Mouse (Mus musculus) ES-E14 (cell line): ENCODE measurements around the gene Cnih2. TPM values are rescaled to one million over a fixed set of nuclear protein-coding genes. Genes with fewer than 3 reads are reported as not detected.

Experiments used
- DNase-seq: peaks from one replicate; pipeline ENCODE4 v3.0.0-alpha.2; 2013; ENCODE audit warnings: low read depth, low spot score
- H3K27ac ChIP-seq: 2 replicates; pipeline ENCODE4 v1.5.1; 2012; ENCODE audit warnings: low read depth, mild to moderate bottlenecking, low read length, moderate library complexity, mixed read lengths; ENCODE audit not compliant: poor library complexity, insufficient read depth, severe bottlenecking
- H3K36me3 ChIP-seq: 2 replicates; pipeline ENCODE4 v1.6.1; 2012; ENCODE audit warnings: mild to moderate bottlenecking, low read length, moderate library complexity, mixed read lengths; ENCODE audit not compliant: control insufficient read depth, poor library complexity, insufficient read depth, severe bottlenecking
- H3K4me1 ChIP-seq, 2 experiments: fragments of 150-350 bp in 1 of 2; sonication (generic) in 1 of 2; 2 replicates each; pipeline ENCODE4 v1.6.1; 2012; ENCODE audit warnings: low read length in 2 of 2, mild to moderate bottlenecking in 1 of 2, mixed read lengths in 1 of 2; ENCODE audit not compliant: control insufficient read depth in 2 of 2, insufficient read depth in 2 of 2, poor library complexity in 1 of 2
- H3K4me3 ChIP-seq, 2 experiments: fragments of 150-350 bp in 1 of 2; sonication (generic) in 1 of 2; 2 replicates each; pipeline ENCODE4 v1.5.1; 2012; ENCODE audit warnings: low read length in 2 of 2, low read depth in 1 of 2, mild to moderate bottlenecking in 1 of 2, mixed read lengths in 1 of 2; ENCODE audit not compliant: insufficient read depth in 1 of 2, poor library complexity in 1 of 2, severe bottlenecking in 1 of 2
- H3K9ac ChIP-seq: 2 replicates; pipeline ENCODE4 v1.6.1; 2012; ENCODE audit warnings: low read depth, mild to moderate bottlenecking, low read length, mixed read lengths; ENCODE audit not compliant: poor library complexity, insufficient read depth, severe bottlenecking
- H3K9me3 ChIP-seq: fragments of 150-350 bp; sonication (generic); 2 replicates; pipeline ENCODE4 v1.6.1; 2012; ENCODE audit warnings: low read depth, mild to moderate bottlenecking, low read length; ENCODE audit not compliant: control insufficient read depth, insufficient read depth
- CHD2 ChIP-seq: IDR thresholded peaks from 2 replicates; pipeline ENCODE4 v1.6.1; 2014; ENCODE audit warnings: mild to moderate bottlenecking, low read depth, low read length, inconsistent platforms
- HCFC1 ChIP-seq: IDR thresholded peaks from 2 replicates; pipeline ENCODE4 v1.6.1; 2012; ENCODE audit warnings: low read length, inconsistent platforms, borderline replicate concordance; ENCODE audit not compliant: insufficient read depth
- MAFK ChIP-seq: IDR thresholded peaks from 2 replicates; pipeline ENCODE4 v1.6.1; 2014; ENCODE audit warnings: mild to moderate bottlenecking, low read depth, low read length, inconsistent platforms; ENCODE audit not compliant: insufficient read depth
- ZC3H11A ChIP-seq: IDR thresholded peaks from 2 replicates; pipeline ENCODE4 v1.6.1; 2012; ENCODE audit warnings: low read depth, mild to moderate bottlenecking, inconsistent platforms, low read length, borderline replicate concordance
- ZNF384 ChIP-seq: IDR thresholded peaks from 2 replicates; pipeline ENCODE4 v1.6.1; 2012; ENCODE audit warnings: low read depth, low read length, inconsistent platforms
- in situ Hi-C, 2 experiments: fragments of 600-800 bp; cut with MboI; formaldehyde crosslinking; loops; one replicate each; pipeline ENCODE4 v1.15.1; 2025; ENCODE audit warnings: low sequenced_read_pairs in 2 of 2, inconsistent platforms in 1 of 2; ENCODE audit not compliant: unreplicated experiment in 2 of 2
- total RNA-seq: library from RNA; depleted of rRNA; stranded (reverse); fragments of 300-350 nt; gene quantifications from 2 replicates; pipeline ENCODE4 v1.2.3, GENCODE M21; 2012

Gene Cnih2
- total RNA-seq, 1 experiment = 2.5 TPM

DNA sequence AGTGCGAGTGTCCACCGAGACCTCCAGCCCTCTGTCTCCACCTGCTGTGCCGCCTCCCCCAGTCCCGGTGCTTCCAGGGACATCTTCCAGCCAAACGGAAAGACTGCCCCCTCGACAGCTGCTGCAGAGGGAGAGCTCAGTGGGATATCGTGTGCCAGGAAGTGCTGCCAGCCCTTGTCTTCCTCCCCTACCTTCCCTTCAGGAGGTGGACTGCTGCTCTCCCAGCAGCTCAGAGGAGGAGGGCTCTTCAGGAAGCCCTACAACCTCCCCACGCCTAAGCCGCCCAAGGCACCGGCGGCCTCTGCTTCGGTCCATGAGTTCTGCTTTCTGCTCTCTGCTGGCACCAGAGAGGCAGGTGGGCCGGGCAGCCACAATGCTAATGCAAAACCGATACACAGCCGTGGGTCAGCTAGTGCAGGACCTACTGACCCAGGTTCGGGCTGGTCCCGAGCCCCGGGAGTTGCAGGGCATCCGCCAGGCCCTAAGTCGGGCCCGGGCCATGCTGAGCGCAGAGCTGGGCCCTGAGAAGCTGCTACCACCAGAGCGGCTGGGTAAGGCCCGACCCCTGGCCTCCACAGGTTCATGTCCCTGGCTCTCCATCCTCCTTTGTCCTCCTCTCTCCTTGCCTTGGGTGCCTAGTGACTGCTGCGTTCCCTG lies 46.0 kb downstream of the Cnih2 start:
- Histone ChIP-seq H3K9me3 (no peaks in the 10 kb centered on the region), H3K27ac (no peak overlapping the region), H3K4me3 (peak overlapping the region; percentile 52 to 63), H3K4me1 (peaks cover 5 to 28% of the 10 kb centered on the region in 2 experiments; a peak in 3 of 4 replicates), H3K36me3 (peaks cover 15% of the 10 kb centered on the region; the same call in 1 of the 2 replicates), H3K9ac (peak overlapping the region; percentile 27; the same call in 1 of the 2 replicates)
- no peak for DNase-seq
- in situ Hi-C loops = no loop called here
- TF ChIP-seq ZNF384 (no peak), HCFC1 (no peak), ZC3H11A (no peak), CHD2 (no peak), MAFK (no peak)

DNA sequence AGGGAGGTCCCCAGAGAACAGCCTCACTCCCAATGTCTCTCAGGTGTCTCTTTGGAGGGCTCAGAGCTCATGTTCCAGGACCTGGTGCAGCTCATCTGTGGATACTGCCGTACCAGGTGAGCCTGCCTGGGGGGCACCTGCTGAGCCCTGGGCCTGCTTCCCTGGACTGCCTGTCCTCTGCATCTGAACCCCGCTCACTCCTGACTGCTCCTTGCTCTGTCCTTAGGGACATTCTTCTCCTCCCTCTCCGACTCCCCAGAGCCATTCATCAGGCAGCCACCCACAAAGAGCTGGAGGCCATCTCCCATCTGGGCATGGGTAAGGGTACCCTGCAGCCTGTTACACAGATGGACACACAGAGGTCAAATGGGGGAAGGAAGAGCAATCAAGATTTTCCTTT lies 46.8 kb downstream of the Cnih2 start:
- no peak overlapping the region for H3K27ac ChIP-seq
- peaks cover 5 to 28% of the 10 kb centered on the region in 2 experiments; a peak in 3 of 4 replicates for H3K4me1 ChIP-seq
- peak overlapping the region; percentile 50; the same call in 1 of the 2 replicates for H3K9ac ChIP-seq
- peaks cover 21% of the 10 kb centered on the region; the same call in 1 of the 2 replicates for H3K36me3 ChIP-seq
- TF ChIP-seq MAFK (no peak), CHD2 (no peak), ZC3H11A (no peak), ZNF384 (no peak), HCFC1 (no peak)
- H3K4me3 ChIP-seq = peak overlapping the region; percentile 3 to 58; a peak in 3 of 4 replicates
- no peak for DNase-seq
- in situ Hi-C loops = no loop called here
- H3K9me3 ChIP-seq = no peaks in the 10 kb centered on the region

DNA sequence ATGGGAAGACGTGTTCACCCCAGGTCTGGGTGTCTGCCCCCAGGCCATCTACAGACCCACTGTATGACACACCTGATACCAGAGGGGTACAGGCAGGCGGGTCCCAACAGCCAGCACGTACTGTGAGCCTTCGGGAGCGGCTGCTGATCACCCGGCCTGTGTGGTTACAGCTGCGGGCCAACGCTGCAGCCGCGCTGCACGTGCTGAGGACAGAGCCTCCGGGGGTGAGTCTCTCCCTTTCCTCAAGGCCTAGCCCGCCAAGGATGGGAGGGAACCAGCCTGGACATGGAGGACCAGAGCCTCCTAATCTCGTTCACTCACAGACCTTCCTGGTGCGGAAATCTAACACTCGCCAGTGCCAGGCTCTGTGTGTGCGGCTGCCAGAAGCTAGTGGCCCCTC lies 47.3 kb downstream of the Cnih2 start:
- Histone ChIP-seq H3K27ac (no peak overlapping the region), H3K9me3 (no peaks in the 10 kb centered on the region), H3K9ac (peak overlapping the region; percentile 50), H3K36me3 (peaks cover 22% of the 10 kb centered on the region; the same call in 1 of the 2 replicates), H3K4me1 (peaks cover 5 to 28% of the 10 kb centered on the region in 2 experiments; a peak in 3 of 4 replicates), H3K4me3 (peak overlapping the region; percentile 3 to 58)
- in situ Hi-C loops = no loop called here
- DNase-seq = no peak
- no peak for TF ChIP-seq ZNF384
- TF ChIP-seq CHD2 = no peak
- no peak for TF ChIP-seq HCFC1
- no peak for TF ChIP-seq MAFK
- TF ChIP-seq ZC3H11A = no peak

DNA sequence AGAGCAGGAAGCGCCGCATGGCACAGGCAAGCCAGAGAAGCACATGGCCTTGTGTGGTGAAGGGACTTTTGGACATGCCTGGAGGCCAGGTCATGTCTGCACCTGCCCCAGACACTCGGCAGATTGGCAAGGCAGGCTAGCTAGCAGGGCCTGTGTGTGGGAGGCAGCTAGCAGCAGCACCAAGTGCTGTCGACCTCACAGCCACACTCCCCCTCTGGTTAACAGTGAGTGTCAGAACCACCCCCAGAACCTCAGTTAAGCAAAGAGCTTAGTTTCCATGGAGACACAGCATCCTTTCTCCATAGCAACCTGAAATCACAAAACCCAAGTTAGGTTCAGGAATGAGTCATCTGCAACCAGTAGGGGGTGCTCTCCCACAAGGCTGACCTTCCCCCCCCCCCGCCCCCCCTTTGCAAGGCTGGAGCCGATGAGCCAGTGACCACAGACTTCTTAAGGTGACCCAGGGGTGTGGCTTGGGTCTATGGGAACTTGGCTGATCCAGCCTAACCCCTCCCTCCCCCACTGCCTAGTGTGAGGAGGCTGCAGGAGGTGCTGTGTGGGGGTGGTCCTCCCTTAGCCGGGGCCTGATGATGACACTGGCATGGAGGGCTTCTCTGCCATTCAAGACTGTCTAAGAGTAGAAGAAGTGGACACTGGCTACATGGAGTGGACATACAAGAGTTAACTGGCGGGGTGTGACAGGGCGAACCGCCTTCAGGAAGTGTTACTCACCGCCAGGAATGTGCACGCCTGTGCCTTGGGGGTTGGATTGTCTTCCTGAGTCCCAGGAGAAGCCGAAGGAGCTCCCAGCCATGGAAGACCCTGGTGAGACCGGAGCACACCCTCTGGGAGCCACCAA lies 48.0 kb downstream of the Cnih2 start, which contains the start of gene Rin1:
TSS of gene Rin1 (plus strand) at position 435 of the 859 bp plus-strand sequence.
- peaks cover 5 to 28% of the 10 kb centered on the region in 2 experiments; a peak in 3 of 4 replicates for H3K4me1 ChIP-seq
- H3K36me3 ChIP-seq = peaks cover 22% of the 10 kb centered on the region; the same call in 1 of the 2 replicates
- H3K9me3 ChIP-seq = no peaks in the 10 kb centered on the region
- peak; percentile 71 for DNase-seq
- peak within 1 kb of the TSS; percentile 50 for H3K9ac ChIP-seq
- peak within 1 kb of the TSS; percentile 3 to 58 for H3K4me3 ChIP-seq
- peak within 1 kb of the TSS; percentile 13; the same call in 1 of the 2 replicates for H3K27ac ChIP-seq
- no peak for TF ChIP-seq ZC3H11A
- no peak for TF ChIP-seq CHD2
- in situ Hi-C loops = no loop called here
